Mouse (Mus musculus): ENCODE measurements around the gene Snai3. TPM values are rescaled to one million over a fixed set of nuclear protein-coding genes. Genes with fewer than 3 reads are reported as not detected.

Snai3 gene
- total and polyA plus RNA-seq, 3 experiments: 0.06 TPM; not detected in 2

DNA sequence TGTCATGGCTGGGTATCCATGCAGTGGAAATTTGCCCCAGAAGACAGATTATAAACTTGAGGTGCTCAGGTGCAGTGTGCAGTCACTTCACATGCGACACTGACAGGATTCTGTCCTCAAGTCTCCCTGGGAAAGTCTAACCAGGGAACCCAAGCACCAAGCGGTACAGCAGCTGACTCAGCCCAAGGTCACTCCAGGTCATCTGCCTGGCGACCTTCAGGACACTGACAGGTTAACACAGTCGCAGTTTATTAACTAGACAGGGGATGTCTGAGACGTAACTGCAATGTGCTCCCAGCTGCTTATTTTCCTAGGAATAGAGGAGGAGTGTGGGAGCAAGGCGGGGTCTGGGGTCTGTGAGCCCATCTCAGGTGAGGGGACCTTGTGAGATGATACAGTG, 8.9 kb upstream of the Snai3 start:
- Histone ChIP-seq H3K9ac (ENCODE audit: control insufficient read depth, low read depth, low read length, poor library complexity, severe bottlenecking) (no peak overlapping the region), H3K27ac (ENCODE audit: control insufficient read depth, low read depth, low read length) (no peak overlapping the region), H3K4me1 (ENCODE audit: control insufficient read depth in 1 of 2, insufficient read depth in 2 of 2, low read length in 2 of 2) (peaks cover 4 to 21% of the 10 kb centered on the region in 2 experiments), H3K79me2 (ENCODE audit: control insufficient read depth, insufficient read depth, low read length, poor library complexity) (no peaks in the 10 kb centered on the region; the same call in 1 of the 2 replicates), H3K36me3 (ENCODE audit: control insufficient read depth in 1 of 2, insufficient read depth in 2 of 2, low read length in 2 of 2) (peaks cover 0 to 12% of the 10 kb centered on the region in 2 experiments; a peak in 3 of 4 replicates), H3K4me3 (ENCODE audit: control insufficient read depth in 1 of 2, insufficient read depth in 1 of 2, low read depth in 2 of 2, low read length in 2 of 2) (no peak overlapping the region), H3K9me3 (replicated peaks; ENCODE audit: insufficient read depth, low read length) (no peaks in the 10 kb centered on the region), H3K27me3 (ENCODE audit: control insufficient read depth in 1 of 2, insufficient read depth in 2 of 2, low read length in 2 of 2) (no peaks in the 10 kb centered on the region)
- no peak for TF ChIP-seq GABPA (IDR thresholded peaks at IDR 0.05; ENCODE audit: low read depth, low read length)
- no peak for TF ChIP-seq SMC3 (IDR thresholded peaks at IDR 0.05; ENCODE audit: low read depth, low read length)
- TF ChIP-seq MYC (IDR thresholded peaks at IDR 0.05; ENCODE audit: low read depth, low read length): no peak
- TF ChIP-seq KAT2A (conservative IDR thresholded peaks at IDR 0.05; ENCODE audit: low read depth, low read length): no peak
- no peak for TF ChIP-seq BHLHE40 (IDR thresholded peaks at IDR 0.05; ENCODE audit: borderline replicate concordance, low read depth, low read length)
- no peak for TF ChIP-seq TAL1 (IDR thresholded peaks at IDR 0.05; ENCODE audit: low read length)
- no peak for TF ChIP-seq USF2 (IDR thresholded peaks at IDR 0.05; ENCODE audit: borderline replicate concordance in 1 of 2, insufficient read depth in 1 of 2, low read depth in 1 of 2, low read length in 2 of 2)
- TF ChIP-seq USF1 (IDR thresholded peaks at IDR 0.05; ENCODE audit: low read depth, low read length): no peak
- no peak for TF ChIP-seq ZMIZ1 (IDR thresholded peaks at IDR 0.05; ENCODE audit: low read depth, low read length)
- TF ChIP-seq MYB (IDR thresholded peaks at IDR 0.05; ENCODE audit: low read depth, low read length): no peak
- no peak for TF ChIP-seq POLR2A (IDR thresholded peaks at IDR 0.05; ENCODE audit: control insufficient read depth in 1 of 2, insufficient read depth in 1 of 2, low read depth in 1 of 2, low read length in 2 of 2, poor library complexity in 1 of 2)
- TF ChIP-seq NELFE (IDR thresholded peaks at IDR 0.05; ENCODE audit: low read depth, low read length): no peak
- no peak for TF ChIP-seq POLR2AphosphoS5 (IDR thresholded peaks at IDR 0.05; ENCODE audit: borderline replicate concordance, low read depth, low read length)
- no peak for TF ChIP-seq MAZ (IDR thresholded peaks at IDR 0.05; ENCODE audit: low read depth, low read length)
- no peak for TF ChIP-seq E2F4 (IDR thresholded peaks at IDR 0.05; ENCODE audit: borderline replicate concordance, low read depth, low read length)
- no peak for TF ChIP-seq TCF12 (IDR thresholded peaks at IDR 0.05; ENCODE audit: low read depth, low read length)
- no peak for TF ChIP-seq ELF1 (IDR thresholded peaks at IDR 0.05; ENCODE audit: low read depth, low read length)
- no peak for TF ChIP-seq UBTF (IDR thresholded peaks at IDR 0.05; ENCODE audit: borderline replicate concordance, insufficient read depth, low read depth, low read length)
- no peak for TF ChIP-seq ZKSCAN1 (IDR thresholded peaks at IDR 0.05; ENCODE audit: low read depth, low read length)
- no peak for DNase-seq (ENCODE audit: low read depth, low spot score)

DNA sequence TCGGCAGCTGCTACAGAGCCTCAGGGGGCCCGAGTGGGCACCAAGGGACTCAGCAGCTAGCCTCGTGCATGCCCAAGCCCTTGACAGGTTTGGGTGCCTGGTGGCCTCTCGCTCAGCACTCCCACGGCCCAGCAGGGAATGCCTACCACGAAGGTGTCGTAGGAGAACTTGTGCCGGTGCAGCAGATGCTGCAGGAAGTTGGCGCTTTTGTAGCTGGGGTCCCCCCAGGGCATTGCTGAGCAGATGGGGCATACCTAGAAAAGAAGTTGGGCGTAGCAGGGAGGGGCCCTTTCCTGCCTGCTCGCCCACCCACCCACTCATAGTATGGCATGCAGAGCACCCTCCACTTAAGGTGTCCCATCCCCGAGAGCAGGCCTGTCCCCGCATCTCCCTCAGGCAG, 7.3 kb upstream of the Snai3 start:
- Histone ChIP-seq H3K79me2 (ENCODE audit: control insufficient read depth, insufficient read depth, low read length, poor library complexity) (no peaks in the 10 kb centered on the region; the same call in 1 of the 2 replicates), H3K27ac (ENCODE audit: control insufficient read depth, low read depth, low read length) (no peak overlapping the region), H3K36me3 (ENCODE audit: control insufficient read depth in 1 of 2, insufficient read depth in 2 of 2, low read length in 2 of 2) (peaks cover 0 to 4% of the 10 kb centered on the region in 2 experiments; a peak in 3 of 4 replicates), H3K9me3 (replicated peaks; ENCODE audit: insufficient read depth, low read length) (no peaks in the 10 kb centered on the region), H3K4me3 (ENCODE audit: control insufficient read depth in 1 of 2, insufficient read depth in 1 of 2, low read depth in 2 of 2, low read length in 2 of 2) (no peak overlapping the region), H3K9ac (ENCODE audit: control insufficient read depth, low read depth, low read length, poor library complexity, severe bottlenecking) (no peak overlapping the region), H3K27me3 (ENCODE audit: control insufficient read depth in 1 of 2, insufficient read depth in 2 of 2, low read length in 2 of 2) (no peaks in the 10 kb centered on the region), H3K4me1 (ENCODE audit: control insufficient read depth in 1 of 2, insufficient read depth in 2 of 2, low read length in 2 of 2) (peaks cover 0 to 18% of the 10 kb centered on the region in 2 experiments; a peak in 2 of 4 replicates)
- TF ChIP-seq NRF1 (IDR thresholded peaks at IDR 0.05; ENCODE audit: insufficient read depth, low read depth, low read length, poor library complexity, severe bottlenecking) (no peak), KAT2A (conservative IDR thresholded peaks at IDR 0.05; ENCODE audit: low read depth, low read length) (no peak), MAX (IDR thresholded peaks at IDR 0.05; ENCODE audit: low read length) (no peak), GABPA (IDR thresholded peaks at IDR 0.05; ENCODE audit: low read depth, low read length) (no peak), ZNF384 (IDR thresholded peaks at IDR 0.05; ENCODE audit: low read depth, low read length) (no peak), BHLHE40 (IDR thresholded peaks at IDR 0.05; ENCODE audit: borderline replicate concordance, low read depth, low read length) (no peak), ZC3H11A (IDR thresholded peaks at IDR 0.05; ENCODE audit: low read depth, low read length) (no peak), CHD1 (IDR thresholded peaks at IDR 0.05; ENCODE audit: low read depth, low read length) (no peak), ZKSCAN1 (IDR thresholded peaks at IDR 0.05; ENCODE audit: low read depth, low read length) (no peak), ZMIZ1 (IDR thresholded peaks at IDR 0.05; ENCODE audit: low read depth, low read length) (no peak), MAFK (IDR thresholded peaks at IDR 0.05; ENCODE audit: borderline replicate concordance, low read depth, low read length) (no peak), EP300 (IDR thresholded peaks at IDR 0.05; ENCODE audit: low read depth in 1 of 2, low read length in 2 of 2) (no peak), MXI1 (IDR thresholded peaks at IDR 0.05; ENCODE audit: low read depth, low read length) (no peak), TBP (IDR thresholded peaks at IDR 0.05; ENCODE audit: low read depth, low read length) (no peak), E2F4 (IDR thresholded peaks at IDR 0.05; ENCODE audit: borderline replicate concordance, low read depth, low read length) (no peak)
- DNase-seq (ENCODE audit: low read depth, low spot score): no peak

Data from MEL (cell line).